Mouse (Mus musculus) CH12.LX (cell line): ENCODE measurements around the gene Tfdp1. TPM values are rescaled to one million over a fixed set of nuclear protein-coding genes. Genes with fewer than 3 reads are reported as not detected.

Experiments
- DNase-seq: peaks from one replicate; pipeline ENCODE4 v3.0.0-alpha.2; 2013; ENCODE audit errors: extremely low read depth
- H3K27ac ChIP-seq: 2 replicates; pipeline ENCODE4 v1.5.1; 2012; ENCODE audit warnings: low read depth, mild to moderate bottlenecking, control low read depth, moderate library complexity; ENCODE audit not compliant: insufficient read depth
- H3K27me3 ChIP-seq: replicated peaks from 2 replicates; pipeline ENCODE3; 2012; ENCODE audit warnings: inconsistent platforms
- H3K36me3 ChIP-seq, 2 experiments: replicated peaks in 1 of 2; 2 replicates each; pipeline versions ENCODE3 to v1.6.1; 2012; ENCODE audit warnings: inconsistent platforms in 1 of 2, low read length in 1 of 2, mild to moderate bottlenecking in 1 of 2, mixed read lengths in 1 of 2, moderate library complexity in 1 of 2; ENCODE audit not compliant: control insufficient read depth in 1 of 2, insufficient read depth in 1 of 2
- H3K4me1 ChIP-seq, 2 experiments: 2 replicates each; pipeline ENCODE4 v1.6.1; 2012; ENCODE audit warnings: inconsistent platforms in 1 of 2, moderate library complexity in 1 of 2; ENCODE audit not compliant: insufficient read depth in 2 of 2, control insufficient read depth in 1 of 2
- H3K4me2 ChIP-seq: 2 replicates; pipeline ENCODE4 v1.6.1; 2012; ENCODE audit warnings: low read depth, mild to moderate bottlenecking, control low read depth; ENCODE audit not compliant: poor library complexity, insufficient read depth, severe bottlenecking
- H3K4me3 ChIP-seq, 3 experiments: fragments of 150-350 bp in 1 of 3; sonication (generic) in 1 of 3; replicated peaks in 1 of 3; 2 replicates each; pipeline versions ENCODE3 to v1.5.1; 2011 to 2012; ENCODE audit warnings: low read depth in 2 of 3, low read length in 2 of 3, mild to moderate bottlenecking in 2 of 3, moderate library complexity in 2 of 3, control low read depth in 1 of 3, improper control_type of control experiment in 1 of 3, inconsistent platforms in 1 of 3, mixed read lengths in 1 of 3; ENCODE audit not compliant: poor library complexity in 1 of 3
- H3K79me2 ChIP-seq: replicated peaks from 2 replicates; pipeline ENCODE4 v1.6.1; 2012; ENCODE audit warnings: mild to moderate bottlenecking, moderate library complexity; ENCODE audit not compliant: control insufficient read depth, poor library complexity, insufficient read depth, severe bottlenecking; ENCODE audit errors: extremely low read depth
- H3K9ac ChIP-seq: 2 replicates; pipeline ENCODE4 v1.6.1; 2012; ENCODE audit warnings: low read depth, mild to moderate bottlenecking, control low read depth, moderate library complexity; ENCODE audit not compliant: insufficient read depth
- H3K9me3 ChIP-seq: replicated peaks from 2 replicates; pipeline ENCODE3; 2012; ENCODE audit warnings: low read length, inconsistent platforms, mixed read lengths
- BHLHE40 ChIP-seq: IDR thresholded peaks from 2 replicates; pipeline ENCODE4 v1.6.1; 2011; ENCODE audit warnings: mild to moderate bottlenecking, low read depth, low read length, improper control_type of control experiment
- CHD1 ChIP-seq: IDR thresholded peaks from 2 replicates; pipeline ENCODE4 v1.6.1; 2012; ENCODE audit warnings: low read depth, low read length, improper control_type of control experiment, inconsistent platforms
- CHD2 ChIP-seq: IDR thresholded peaks from 2 replicates; pipeline ENCODE4 v1.6.1; 2011; ENCODE audit warnings: low read length, improper control_type of control experiment
- CTCF ChIP-seq, 2 experiments: IDR thresholded peaks in 1 of 2; conservative IDR thresholded peaks in 1 of 2; 2 replicates each; pipeline ENCODE4 v1.5.1; 2011 to 2012; ENCODE audit warnings: low read depth in 2 of 2, low read length in 2 of 2, improper control_type of control experiment in 1 of 2, inconsistent platforms in 1 of 2, mild to moderate bottlenecking in 1 of 2, moderate library complexity in 1 of 2
- E2F4 ChIP-seq: IDR thresholded peaks from 2 replicates; pipeline ENCODE4 v1.6.1; 2011; ENCODE audit warnings: low read depth, low read length, improper control_type of control experiment; ENCODE audit not compliant: insufficient replicate concordance
- ELF1 ChIP-seq: IDR thresholded peaks from 2 replicates; pipeline ENCODE4 v1.6.1; 2014; ENCODE audit warnings: low read depth, mild to moderate bottlenecking, inconsistent platforms, low read length, improper control_type of control experiment
- EP300 ChIP-seq: IDR thresholded peaks from 2 replicates; pipeline ENCODE4 v1.6.1; 2011; ENCODE audit warnings: low read length, improper control_type of control experiment
- ETS1 ChIP-seq: conservative IDR thresholded peaks from 2 replicates; pipeline ENCODE4 v1.6.1; 2012; ENCODE audit warnings: low read depth, mild to moderate bottlenecking, inconsistent platforms, low read length, improper control_type of control experiment, moderate library complexity
- GABPA ChIP-seq: IDR thresholded peaks from 2 replicates; pipeline ENCODE4 v1.6.1; 2012; ENCODE audit warnings: low read depth, low read length, improper control_type of control experiment, inconsistent platforms; ENCODE audit not compliant: insufficient replicate concordance
- HCFC1 ChIP-seq: IDR thresholded peaks from 2 replicates; pipeline ENCODE4 v1.6.1; 2012; ENCODE audit warnings: low read depth, mild to moderate bottlenecking, inconsistent platforms, low read length, improper control_type of control experiment
- IRF4 ChIP-seq: IDR thresholded peaks from 2 replicates; pipeline ENCODE4 v1.6.1; 2014; ENCODE audit warnings: low read depth, mild to moderate bottlenecking, inconsistent platforms, low read length, improper control_type of control experiment
- JUN ChIP-seq: IDR thresholded peaks from 2 replicates; pipeline ENCODE4 v1.6.1; 2011; ENCODE audit warnings: low read depth, mild to moderate bottlenecking, low read length, improper control_type of control experiment, moderate library complexity; ENCODE audit not compliant: insufficient read depth
- JUND ChIP-seq: conservative IDR thresholded peaks from 2 replicates; pipeline ENCODE4 v1.6.1; 2011; ENCODE audit warnings: low read depth, low read length, improper control_type of control experiment
- KAT2A ChIP-seq: IDR thresholded peaks from 2 replicates; pipeline ENCODE4 v1.6.1; 2012; ENCODE audit warnings: low read length, improper control_type of control experiment, inconsistent platforms; ENCODE audit not compliant: insufficient replicate concordance
- MAFK ChIP-seq: IDR thresholded peaks from 2 replicates; pipeline ENCODE4 v1.6.1; 2011; ENCODE audit warnings: low read length, improper control_type of control experiment; ENCODE audit not compliant: insufficient replicate concordance
- MAX ChIP-seq: IDR thresholded peaks from 2 replicates; pipeline ENCODE4 v1.6.1; 2011; ENCODE audit warnings: low read length, improper control_type of control experiment
- MAZ ChIP-seq: IDR thresholded peaks from 2 replicates; pipeline ENCODE4 v1.6.1; 2012; ENCODE audit warnings: low read depth, mild to moderate bottlenecking, inconsistent platforms, low read length, improper control_type of control experiment, moderate library complexity
- MEF2A ChIP-seq: IDR thresholded peaks from 2 replicates; pipeline ENCODE4 v1.6.1; 2014; ENCODE audit warnings: low read depth, mild to moderate bottlenecking, inconsistent platforms, low read length, improper control_type of control experiment, borderline replicate concordance
- MXI1 ChIP-seq: IDR thresholded peaks from 2 replicates; pipeline ENCODE4 v1.6.1; 2011; ENCODE audit warnings: mild to moderate bottlenecking, low read depth, low read length, improper control_type of control experiment
- MYC ChIP-seq: IDR thresholded peaks from 2 replicates; pipeline ENCODE4 v1.6.1; 2011; ENCODE audit warnings: low read depth, mild to moderate bottlenecking, improper control_type of control experiment, low read length
- NELFE ChIP-seq: IDR thresholded peaks from 2 replicates; pipeline ENCODE4 v1.6.1; 2011; ENCODE audit warnings: low read depth, low read length, improper control_type of control experiment
- NRF1 ChIP-seq: IDR thresholded peaks from 2 replicates; pipeline ENCODE4 v1.6.1; 2014; ENCODE audit warnings: low read depth, mild to moderate bottlenecking, inconsistent platforms, low read length, improper control_type of control experiment, moderate library complexity
- PAX5 ChIP-seq: IDR thresholded peaks from 2 replicates; pipeline ENCODE4 v1.6.1; 2012; ENCODE audit warnings: low read length, inconsistent platforms, mixed read lengths
- POLR2A ChIP-seq: IDR thresholded peaks from 2 replicates; pipeline ENCODE4 v1.6.1; 2011; ENCODE audit warnings: low read depth, mild to moderate bottlenecking, improper control_type of control experiment, low read length
- POLR2AphosphoS2 ChIP-seq: IDR thresholded peaks from 2 replicates; pipeline ENCODE4 v1.6.1; 2011; ENCODE audit warnings: low read depth, low read length, improper control_type of control experiment
- RAD21 ChIP-seq: IDR thresholded peaks from 2 replicates; pipeline ENCODE4 v1.6.1; 2011; ENCODE audit warnings: low read depth, mild to moderate bottlenecking, low read length, improper control_type of control experiment, moderate library complexity
- RCOR1 ChIP-seq: conservative IDR thresholded peaks from 2 replicates; pipeline ENCODE4 v1.6.1; 2012; ENCODE audit warnings: low read depth, mild to moderate bottlenecking, inconsistent platforms, low read length, improper control_type of control experiment
- SIN3A ChIP-seq: IDR thresholded peaks from 2 replicates; pipeline ENCODE4 v1.6.1; 2012; ENCODE audit warnings: low read length, improper control_type of control experiment, inconsistent platforms
- SMC3 ChIP-seq: IDR thresholded peaks from 2 replicates; pipeline ENCODE4 v1.6.1; 2011; ENCODE audit warnings: low read depth, low read length, improper control_type of control experiment
- TBP ChIP-seq: conservative IDR thresholded peaks from 2 replicates; pipeline ENCODE4 v1.6.1; 2011; ENCODE audit warnings: low read depth, low read length, improper control_type of control experiment
- TCF12 ChIP-seq: IDR thresholded peaks from 2 replicates; pipeline ENCODE4 v1.6.1; 2014; ENCODE audit warnings: low read depth, mild to moderate bottlenecking, inconsistent platforms, low read length, improper control_type of control experiment
- UBTF ChIP-seq: IDR thresholded peaks from 2 replicates; pipeline ENCODE4 v1.6.1; 2012; ENCODE audit warnings: low read depth, mild to moderate bottlenecking, inconsistent platforms, low read length, improper control_type of control experiment, moderate library complexity
- USF1 ChIP-seq: IDR thresholded peaks from 2 replicates; pipeline ENCODE4 v1.6.1; 2014; ENCODE audit warnings: low read depth, mild to moderate bottlenecking, inconsistent platforms, low read length, improper control_type of control experiment
- USF2 ChIP-seq: conservative IDR thresholded peaks from 2 replicates; pipeline ENCODE4 v1.6.1; 2011; ENCODE audit warnings: low read depth, low read length, improper control_type of control experiment
- ZC3H11A ChIP-seq: IDR thresholded peaks from 2 replicates; pipeline ENCODE4 v1.6.1; 2012; ENCODE audit warnings: low read depth, mild to moderate bottlenecking, inconsistent platforms, low read length, improper control_type of control experiment
- ZKSCAN1 ChIP-seq: IDR thresholded peaks from 2 replicates; pipeline ENCODE4 v1.6.1; 2012; ENCODE audit warnings: low read depth, inconsistent platforms, low read length, improper control_type of control experiment, borderline replicate concordance
- ZMIZ1 ChIP-seq: IDR thresholded peaks from 2 replicates; pipeline ENCODE4 v1.6.1; 2012; ENCODE audit warnings: low read depth, mild to moderate bottlenecking, inconsistent platforms, low read length, improper control_type of control experiment
- ZNF384 ChIP-seq: IDR thresholded peaks from 2 replicates; pipeline ENCODE4 v1.6.1; 2012; ENCODE audit warnings: low read depth, low read length, improper control_type of control experiment, inconsistent platforms
- dilution Hi-C: fragments of 300-500 bp; cut with MboI; formaldehyde crosslinking; loops from 2 replicates; pipeline ENCODE4 v1.14.3; 2020; ENCODE audit warnings: low sequenced_read_pairs; ENCODE audit not compliant: extremely low pct_unique_long_range_greater_than_20kb, extremely low pct_ligation_motif_present
- in situ Hi-C: fragments of 300-500 bp; cut with MboI; formaldehyde crosslinking; loops from 3 replicates; pipeline ENCODE4 v1.14.3; 2019; ENCODE audit warnings: low sequenced_read_pairs, low pct_ligation_motif_present, low pct_unique_long_range_greater_than_20kb, mixed read lengths
- polyA plus RNA-seq: library from polyadenylated mRNA; unstranded; fragments of >175 nt; gene quantifications from 2 replicates; pipeline ENCODE4 v1.2.1, GENCODE M21; 2012; ENCODE audit warnings: low read depth; ENCODE audit not compliant: insufficient read length
- total RNA-seq, 2 experiments: library from RNA; depleted of rRNA; stranded (reverse); fragments of 300-350 nt in 1 of 2; fragments of >200 nt in 1 of 2; gene quantifications; 2 replicates each; pipeline ENCODE4 v1.2.3; 2012 to 2014

The Tfdp1 gene
- total and polyA plus RNA-seq, 3 experiments: 189 to 338 (median 301) TPM

GRCm38 (mm10) chr8:13340650-13341049 lies 2.1 kb downstream of the Tfdp1 start:
- peak; percentile 48 for DNase-seq
- Histone ChIP-seq H3K9me3 (no peaks in the 10 kb centered on the region), H3K36me3 (peaks cover 34 to 55% of the 10 kb centered on the region in 2 experiments), H3K4me1 (peaks cover 25 to 68% of the 10 kb centered on the region in 2 experiments), H3K27me3 (no peaks in the 10 kb centered on the region), H3K27ac (peak overlapping the region; percentile 65), H3K4me2 (peak overlapping the region; percentile 74), H3K4me3 (peak overlapping the region; percentile 29 to 86 (median 71)), H3K9ac (peak overlapping the region; percentile 99), H3K79me2 (peaks cover 66% of the 10 kb centered on the region)
- dilution Hi-C loops: no loop called here
- in situ Hi-C loops: loop anchor here (5.0 kb wide), 1 partner anchor 42 kb away; no protein-coding TSS in a partner anchor
- TF ChIP-seq POLR2AphosphoS2: peak; percentile 66
- TF ChIP-seq E2F4: no peak
- TF ChIP-seq MXI1: peak; percentile 89
- TF ChIP-seq ETS1: peak; percentile 67
- no peak for TF ChIP-seq JUND
- no peak for TF ChIP-seq CHD1
- peak; percentile 69 for TF ChIP-seq MAX
- TF ChIP-seq ZNF384: no peak
- TF ChIP-seq MAFK: peak; percentile 96
- no peak for TF ChIP-seq TCF12
- no peak for TF ChIP-seq GABPA
- no peak for TF ChIP-seq ZMIZ1
- peak; percentile 61; the same call in 1 of the 2 replicates for TF ChIP-seq SIN3A
- no peak for TF ChIP-seq CTCF (conservative IDR thresholded peaks at IDR 0.05 in 1 of 2, IDR thresholded peaks at IDR 0.05 in 1 of 2; ENCODE audit: low read depth in 2 of 2, low read length in 2 of 2)
- no peak for TF ChIP-seq IRF4
- no peak for TF ChIP-seq CHD2
- TF ChIP-seq TBP: no peak
- TF ChIP-seq NRF1: peak; percentile 53
- peak; percentile 17; the same call in 1 of the 2 replicates for TF ChIP-seq POLR2A
- TF ChIP-seq USF2: no peak
- TF ChIP-seq KAT2A: no peak
- no peak for TF ChIP-seq JUN
- TF ChIP-seq EP300: no peak
- TF ChIP-seq NELFE: no peak
- no peak for TF ChIP-seq SMC3
- TF ChIP-seq MEF2A: no peak
- TF ChIP-seq ELF1: no peak
- TF ChIP-seq MAZ: no peak
- TF ChIP-seq ZC3H11A: no peak
- TF ChIP-seq RCOR1: no peak
- TF ChIP-seq UBTF: no peak
- no peak for TF ChIP-seq USF1
- peak; percentile 86 for TF ChIP-seq MYC
- no peak for TF ChIP-seq HCFC1
- no peak for TF ChIP-seq PAX5
- TF ChIP-seq BHLHE40: peak; percentile 72
- TF ChIP-seq ZKSCAN1: no peak
- no peak for TF ChIP-seq RAD21
